Mouse (Mus musculus) ES-Bruce4 (cell line): ENCODE measurements around the gene Ppl.

ENCODE experiments used
- CTCF ChIP-seq: IDR thresholded peaks from one replicate; pipeline ENCODE4 v1.8.1; 2011; ENCODE audit warnings: low read depth, low read length
- EP300 ChIP-seq: IDR thresholded peaks from 2 replicates; pipeline ENCODE4 v1.6.1; 2011; ENCODE audit warnings: low read depth, low read length; ENCODE audit not compliant: insufficient read depth
- POLR2A ChIP-seq: IDR thresholded peaks from one replicate; pipeline ENCODE4 v1.8.1; 2011; ENCODE audit warnings: low read length; ENCODE audit not compliant: insufficient read depth

DNA sequence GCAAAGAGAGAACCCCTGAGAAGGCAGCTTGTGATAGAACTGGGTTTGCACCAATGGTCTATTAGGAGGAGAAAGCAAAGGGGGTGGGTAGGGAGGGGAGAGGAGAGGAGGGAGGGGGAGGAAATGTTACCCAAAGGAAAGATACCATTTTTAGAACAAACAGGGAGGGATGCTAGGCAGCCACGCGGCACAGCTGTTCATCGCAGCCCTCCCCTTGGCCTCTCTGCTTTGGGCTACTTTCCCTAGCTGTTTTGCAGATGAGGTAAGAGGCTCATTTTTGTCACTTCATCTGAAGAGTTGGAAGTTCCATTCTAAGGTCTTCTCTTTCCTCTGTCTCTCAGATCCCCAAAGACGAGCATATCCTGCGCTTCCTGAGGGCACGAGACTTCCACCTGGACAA lies 40.4 kb upstream of the Ppl start:
- TF ChIP-seq POLR2A (no peak), EP300 (no peak), CTCF (no peak)
